In the genomic region with DNA sequence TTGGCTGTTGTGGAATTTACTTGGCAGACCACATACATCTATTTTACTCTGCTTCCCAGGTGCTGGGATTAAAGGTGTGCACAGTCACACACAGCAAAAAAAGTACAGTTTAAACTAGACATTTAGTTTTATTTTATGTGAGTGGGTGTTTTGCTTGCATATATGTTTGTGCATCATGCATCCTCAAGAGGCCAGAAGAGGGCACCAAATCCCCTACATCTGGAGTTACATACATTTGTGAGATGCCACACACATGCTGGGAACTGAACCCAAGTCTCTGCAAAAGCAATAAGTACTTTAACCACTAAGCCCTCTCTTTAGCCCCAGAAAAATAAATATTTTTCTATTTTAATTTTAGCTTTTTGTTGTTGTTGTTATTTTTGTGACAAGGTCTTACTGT, we compare ENCODE assay signal across 14 mouse cellular contexts.
DNase-seq lines count a peak whose midpoint lies in the region; ATAC-seq and TF ChIP-seq lines count a peak whose summit lies in the region.
"Had no signal": no experiment of that assay in that cellular context is flagged by ENCODE, and none has a peak within 500 bp of the region (broad histone marks: within the 10 kb centered on the region; RNA-seq: fewer than 3 reads in every experiment).

No protein-coding gene starts in this region.

- H3K4me2 ChIP-seq in forebrain, embryonic 14.5 days (ENCODE audit: low read length), result no peak overlapping the region
- no peak overlapping the region for H3K4me2 ChIP-seq in forebrain, embryonic 13.5 days
- no peak overlapping the region for H3K4me2 ChIP-seq in lung, embryonic 14.5 days
- H3K4me2 ChIP-seq in stomach, postnatal 0 days (replicated peaks; ENCODE audit: low read depth), result no peak overlapping the region
- H3K4me2 ChIP-seq: kidney, embryonic 15.5 days; lung, embryonic 15.5 days; midbrain, embryonic 15.5 days had no signal

- H3K4me3 ChIP-seq in forebrain, embryonic 14.5 days (ENCODE audit: low read depth, low read length), result no peak overlapping the region
- no peak overlapping the region for H3K4me3 ChIP-seq in forebrain, embryonic 13.5 days
- H3K4me3 ChIP-seq in lung, embryonic 14.5 days (ENCODE audit: low read depth, low read length), result no peak overlapping the region
- H3K4me3 ChIP-seq in stomach, postnatal 0 days (ENCODE audit: low read depth, low read length), result no peak overlapping the region
- H3K4me3 ChIP-seq: kidney, embryonic 15.5 days; left cerebral cortex, adult 2 months; lung, embryonic 15.5 days; midbrain, embryonic 15.5 days had no signal

- H3K9me3 ChIP-seq in forebrain, embryonic 14.5 days (replicated peaks; ENCODE audit: control insufficient read depth, low read length), result no peaks in the 10 kb centered on the region
- no peaks in the 10 kb centered on the region for H3K9me3 ChIP-seq in forebrain, embryonic 13.5 days (replicated peaks)
- H3K9me3 ChIP-seq in lung, embryonic 14.5 days (ENCODE audit: low read depth, low read length), result no peaks in the 10 kb centered on the region
- no peaks in the 10 kb centered on the region for H3K9me3 ChIP-seq in stomach, postnatal 0 days (ENCODE audit: control insufficient read depth, low read length)
- H3K9me3 ChIP-seq: kidney, embryonic 15.5 days; lung, embryonic 15.5 days; midbrain, embryonic 15.5 days had no signal

- H3K36me3 ChIP-seq in forebrain, embryonic 14.5 days (ENCODE audit: control insufficient read depth, insufficient read depth, low read length), result no peaks in the 10 kb centered on the region
- no peaks in the 10 kb centered on the region for H3K36me3 ChIP-seq in forebrain, embryonic 13.5 days (ENCODE audit: poor library complexity, severe bottlenecking)
- H3K36me3 ChIP-seq in lung, embryonic 14.5 days (ENCODE audit: insufficient read depth), result no peaks in the 10 kb centered on the region
- no peaks in the 10 kb centered on the region for H3K36me3 ChIP-seq in stomach, postnatal 0 days (ENCODE audit: control insufficient read depth, insufficient read depth, low read length)
- H3K36me3 ChIP-seq: kidney, embryonic 15.5 days; lung, embryonic 15.5 days; midbrain, embryonic 15.5 days had no signal

- DNase-seq in forebrain, embryonic 14.5 days (ENCODE audit: low spot score), result peak; percentile 1
- peak; percentile 23 for DNase-seq in lung, embryonic 14.5 days
- DNase-seq in lung, postnatal 4 days, result no peak
- DNase-seq in R1 (ENCODE audit: low read depth, low spot score), result peak; percentile 65
- DNase-seq in stomach, postnatal 0 days (ENCODE audit: low spot score), result no peak
- no peak for DNase-seq in spleen, postnatal 36 days (ENCODE audit: low spot score in 2 of 2)
- DNase-seq in left cerebral cortex, adult 8-10 months (ENCODE audit: low spot score in 2 of 2), result no peak
- DNase-seq: adrenal gland, postnatal 14 days; cerebellum, adult 9-11 months had no signal

- no peak overlapping the region for H3K9ac ChIP-seq in forebrain, embryonic 14.5 days (ENCODE audit: low read length)
- H3K9ac ChIP-seq in forebrain, embryonic 13.5 days, result no peak overlapping the region
- no peak overlapping the region for H3K9ac ChIP-seq in lung, embryonic 14.5 days
- no peak overlapping the region for H3K9ac ChIP-seq in stomach, postnatal 0 days (ENCODE audit: low read length)
- H3K9ac ChIP-seq: kidney, embryonic 15.5 days; lung, embryonic 15.5 days; midbrain, embryonic 15.5 days had no signal

- TF ChIP-seq EP300 in stomach, postnatal 0 days (optimal IDR thresholded peaks at IDR 0.05), result no peak

- no peaks in the 10 kb centered on the region for H3K4me1 ChIP-seq in forebrain, embryonic 14.5 days (ENCODE audit: control insufficient read depth, insufficient read depth, low read length)
- H3K4me1 ChIP-seq in forebrain, embryonic 13.5 days, result no peaks in the 10 kb centered on the region
- no peaks in the 10 kb centered on the region for H3K4me1 ChIP-seq in lung, embryonic 14.5 days (ENCODE audit: insufficient read depth)
- no peaks in the 10 kb centered on the region for H3K4me1 ChIP-seq in stomach, postnatal 0 days (replicated peaks; ENCODE audit: control insufficient read depth, insufficient read depth)
- H3K4me1 ChIP-seq: kidney, embryonic 15.5 days; lung, embryonic 15.5 days; midbrain, embryonic 15.5 days had no signal

- H3K27ac ChIP-seq in forebrain, embryonic 14.5 days (ENCODE audit: low read depth, low read length), result no peak overlapping the region
- no peak overlapping the region for H3K27ac ChIP-seq in forebrain, embryonic 13.5 days
- H3K27ac ChIP-seq in lung, embryonic 14.5 days (ENCODE audit: low read depth), result no peak overlapping the region
- no peak overlapping the region for H3K27ac ChIP-seq in stomach, postnatal 0 days (replicated peaks)
- H3K27ac ChIP-seq: kidney, embryonic 15.5 days; left cerebral cortex, adult 2 months; lung, embryonic 15.5 days; midbrain, embryonic 15.5 days had no signal

- TF ChIP-seq CTCF in lung, embryonic 14.5 days (IDR thresholded peaks at IDR 0.05; ENCODE audit: low read depth), result 0 out of 2 replicates have a peak, but pooled peaks have one; percentile 17
- TF ChIP-seq CTCF in stomach, postnatal 0 days (IDR thresholded peaks at IDR 0.05; ENCODE audit: low read depth), result peak; percentile 43

- no peaks in the 10 kb centered on the region for H3K27me3 ChIP-seq in forebrain, embryonic 14.5 days (replicated peaks; ENCODE audit: control insufficient read depth, insufficient read depth, low read length)
- no peaks in the 10 kb centered on the region for H3K27me3 ChIP-seq in forebrain, embryonic 13.5 days
- H3K27me3 ChIP-seq in lung, embryonic 14.5 days (ENCODE audit: insufficient read depth, low read length), result no peaks in the 10 kb centered on the region
- H3K27me3 ChIP-seq in stomach, postnatal 0 days (ENCODE audit: control insufficient read depth, insufficient read depth, low read length), result no peaks in the 10 kb centered on the region
- H3K27me3 ChIP-seq: kidney, embryonic 15.5 days; lung, embryonic 15.5 days; midbrain, embryonic 15.5 days had no signal

- ATAC-seq in forebrain, embryonic 14.5 days, result no peak
- no peak for ATAC-seq in forebrain, embryonic 13.5 days
- ATAC-seq in lung, embryonic 14.5 days (ENCODE audit: insufficient read depth), result no peak
- no peak for ATAC-seq in stomach, postnatal 0 days (ENCODE audit: low FRiP score, low TSS enrichment)
- ATAC-seq: midbrain, embryonic 15.5 days had no signal

Comparison
In these comparisons a context has a peak if more than half of its experiments do, and no peak if none do; other contexts are left out.
1. DNase-seq: peak in forebrain, embryonic 14.5 days (single experiment), lung, embryonic 14.5 days (single experiment) and R1 (single experiment); none in lung, postnatal 4 days (0 of 2), stomach, postnatal 0 days (single experiment), spleen, postnatal 36 days (0 of 2) and left cerebral cortex, adult 8-10 months (0 of 2).